Mouse (Mus musculus) granulocyte monocyte progenitor cell, adult 5-6 weeks (primary cell): Measurements from ENCODE around the gene Zfp664. TPM values are rescaled to one million over a fixed set of nuclear protein-coding genes. Genes with fewer than 3 reads are reported as not detected.

Experiments used
- ATAC-seq: replicated peaks from 2 replicates; pipeline ENCODE4 v1.8.0; 2016; ENCODE audit warnings: mild to moderate bottlenecking, moderate TSS enrichment, inconsistent platforms; ENCODE audit not compliant: poor library complexity, severe bottlenecking
- total RNA-seq, 2 experiments: library from RNA; stranded (forward) in 1 of 2; stranded (reverse) in 1 of 2; fragments of 200-712, 200-1000 nt in 1 of 2; fragments of >200 nt in 1 of 2; fragmentation: Nextera tagmentation in 1 of 2; gene quantifications; 2 replicates each; pipeline ENCODE4 v1.2.3; 2014 to 2017

The Zfp664 gene
- total RNA-seq, 2 experiments from 2014 or later: 11.6 to 13.1 TPM

GRCm38 (mm10) chr5:124912946-124913933, 50.7 kb downstream of the Zfp664 start:
- no peak for ATAC-seq

- no peak for ATAC-seq
Measured at GRCm38 (mm10) chr5:124919798-124920197, 57.3 kb downstream of the Zfp664 start.

- no peak for ATAC-seq
Measured at GRCm38 (mm10) chr5:124921410-124921809, 58.9 kb downstream of the Zfp664 start.

- peak; percentile 86 for ATAC-seq
Measured at GRCm38 (mm10) chr5:124922356-124923352, 60.2 kb downstream of the Zfp664 start.

- peak; percentile 83 for ATAC-seq
Measured at GRCm38 (mm10) chr5:124929425-124930054, 67.0 kb downstream of the Zfp664 start.

GRCm38 (mm10) chr5:124930055-124930439, 67.6 kb downstream of the Zfp664 start:
- peak; percentile 25; the same call in 1 of the 2 replicates for ATAC-seq

GRCm38 (mm10) chr5:124930603-124931002, 68.1 kb downstream of the Zfp664 start:
- ATAC-seq: no peak

GRCm38 (mm10) chr5:124931076-124931475, 68.6 kb downstream of the Zfp664 start:
- no peak for ATAC-seq

GRCm38 (mm10) chr5:124934558-124934957, 72.1 kb downstream of the Zfp664 start:
- no peak for ATAC-seq

- no peak for ATAC-seq
Measured at GRCm38 (mm10) chr5:124943181-124943792, 80.8 kb downstream of the Zfp664 start.

- ATAC-seq: peak; percentile 91
Measured at GRCm38 (mm10) chr5:124943793-124944383, 81.4 kb downstream of the Zfp664 start.

GRCm38 (mm10) chr5:124944384-124944783, 81.9 kb downstream of the Zfp664 start:
- ATAC-seq: no peak

GRCm38 (mm10) chr5:124945046-124945445, 82.6 kb downstream of the Zfp664 start:
- ATAC-seq: no peak

GRCm38 (mm10) chr5:124950623-124951278, 88.3 kb downstream of the Zfp664 start:
- no peak for ATAC-seq

GRCm38 (mm10) chr5:124951333-124951732, 88.8 kb downstream of the Zfp664 start:
- no peak for ATAC-seq
